Mouse (Mus musculus) thymus, postnatal 0 days (tissue): Measurements from ENCODE around the gene Adamts9. TPM values are rescaled to one million over a fixed set of nuclear protein-coding genes. Genes with fewer than 3 reads are reported as not detected.

Experiments
- DNase-seq: peaks from one replicate; pipeline ENCODE4 v3.0.0-alpha.2; 2015; ENCODE audit warnings: low spot score
- polyA plus RNA-seq: library from polyadenylated mRNA; unstranded; fragments of >200 nt; fragmentation: Nextera tagmentation; extraction: Ambion mirVana; gene quantifications from 2 replicates; pipeline ENCODE4 v1.2.1, GENCODE M21; 2015

Adamts9 gene
- polyA plus RNA-seq, 1 experiment from 2014 or later = 1.5 TPM

DNA sequence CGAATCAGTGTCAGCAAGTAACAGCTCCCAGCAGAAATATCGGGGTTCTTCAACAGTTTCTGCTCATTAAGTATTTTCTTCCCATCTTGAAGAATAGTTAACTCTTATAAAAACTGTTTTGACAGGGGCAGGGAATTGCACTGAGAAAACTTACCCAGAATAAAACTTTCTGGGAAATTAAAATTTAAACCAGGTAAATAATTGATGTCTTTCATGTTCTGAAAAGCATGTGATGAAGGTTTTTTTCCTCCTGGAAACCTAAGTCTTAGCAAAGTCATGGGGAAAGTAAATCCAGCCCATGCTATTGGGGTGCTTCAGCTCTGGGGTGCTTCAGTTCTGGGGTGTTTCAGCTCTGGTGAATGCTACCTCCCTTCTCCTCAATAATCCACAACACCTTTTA is 132.7 kb downstream of the Adamts9 start:
- no peak for DNase-seq

DNA sequence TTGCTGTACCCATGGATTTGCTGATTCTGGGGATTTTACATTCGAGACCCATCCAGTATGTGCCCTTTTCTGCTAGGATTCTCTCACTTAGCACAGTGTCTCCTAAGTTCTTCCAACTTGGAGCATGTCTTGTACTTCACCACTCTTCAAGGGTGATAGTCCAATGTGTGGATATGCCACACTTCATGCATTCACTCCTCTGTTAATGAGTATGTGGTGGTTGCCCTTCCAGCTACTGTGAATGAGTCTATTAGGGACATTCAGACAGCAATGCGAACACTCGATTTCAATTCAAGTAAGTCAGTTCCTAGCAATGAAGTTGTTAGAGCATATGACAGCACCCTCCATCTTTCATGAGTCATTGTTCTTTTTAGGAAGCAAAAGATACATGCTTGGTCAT is 133.5 kb downstream of the Adamts9 start:
- DNase-seq = no peak

GRCm38 (mm10) chr6:92804254-92804971 is 138.9 kb downstream of the Adamts9 start:
- DNase-seq = no peak

- DNase-seq = no peak
These were observed 140.1 kb downstream of the Adamts9 start for GRCm38 (mm10) chr6:92803213-92803612.

DNA sequence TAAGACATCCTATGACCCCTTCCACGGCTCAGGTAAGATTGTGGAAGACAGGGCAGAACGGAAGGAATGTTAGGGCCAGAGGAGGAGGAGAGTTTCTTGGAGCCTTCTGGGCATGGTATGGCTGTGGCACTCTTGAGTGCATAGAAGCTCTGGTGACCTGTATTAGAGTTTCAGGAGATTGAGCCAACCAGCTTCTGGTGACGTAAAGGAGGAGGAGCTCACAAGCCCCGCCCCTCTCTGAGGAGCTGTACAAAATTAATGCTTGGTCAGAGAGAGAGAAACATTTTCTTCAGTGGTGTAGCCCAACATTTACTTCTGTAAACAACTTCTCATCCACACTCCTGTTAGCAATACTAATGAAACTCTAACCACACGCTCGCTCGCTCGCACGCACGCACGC is 140.9 kb downstream of the Adamts9 start:
- DNase-seq = no peak

DNA sequence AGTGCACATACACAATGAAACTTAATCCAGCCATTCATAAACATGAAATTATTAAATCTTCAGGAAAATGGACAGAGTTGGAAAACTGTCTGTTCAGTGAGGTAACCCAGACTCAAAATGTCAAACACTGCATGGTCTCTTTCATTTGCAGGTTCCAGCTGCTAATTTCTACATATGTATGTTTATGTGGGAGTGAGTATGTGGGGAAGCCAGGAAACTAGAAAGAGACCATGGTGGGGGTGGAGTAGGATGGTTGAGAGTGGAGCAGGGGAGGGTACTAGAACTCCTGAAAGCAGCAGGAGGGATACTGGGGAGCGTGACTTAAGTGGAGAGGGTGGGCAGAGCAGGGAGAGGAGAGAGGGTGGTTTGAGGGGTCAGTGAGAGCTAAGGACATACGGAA is 141.8 kb downstream of the Adamts9 start:
- no peak for DNase-seq

GRCm38 (mm10) chr6:92793804-92794203 is 149.5 kb downstream of the Adamts9 start:
- DNase-seq = no peak

- peak; percentile 44 for DNase-seq
These were observed 155.9 kb downstream of the Adamts9 start for GRCm38 (mm10) chr6:92787376-92787712.

- no peak for DNase-seq
These were observed 156.5 kb downstream of the Adamts9 start for GRCm38 (mm10) chr6:92786701-92787375.

DNA sequence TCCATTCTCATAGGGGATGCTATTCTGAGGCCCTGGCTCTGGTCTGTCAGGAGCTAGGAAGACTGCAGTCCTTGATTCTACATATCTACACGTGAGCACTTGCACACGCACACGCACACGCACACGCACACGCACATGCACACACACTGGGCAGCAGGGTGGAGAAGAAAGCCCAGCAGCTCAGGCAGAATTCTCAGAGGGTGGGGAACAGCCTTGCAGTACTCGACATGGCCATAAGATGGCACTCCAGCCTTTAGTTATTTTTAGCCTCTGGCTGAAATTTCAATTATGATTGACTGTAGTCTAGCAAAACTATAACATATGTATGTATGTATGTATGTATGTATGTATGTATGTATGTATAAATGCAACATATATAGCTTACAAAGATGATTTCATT is 158.5 kb downstream of the Adamts9 start:
- peak; percentile 22 for DNase-seq

- no peak for DNase-seq
These were observed 161.8 kb downstream of the Adamts9 start for GRCm38 (mm10) chr6:92781446-92781845.

DNA sequence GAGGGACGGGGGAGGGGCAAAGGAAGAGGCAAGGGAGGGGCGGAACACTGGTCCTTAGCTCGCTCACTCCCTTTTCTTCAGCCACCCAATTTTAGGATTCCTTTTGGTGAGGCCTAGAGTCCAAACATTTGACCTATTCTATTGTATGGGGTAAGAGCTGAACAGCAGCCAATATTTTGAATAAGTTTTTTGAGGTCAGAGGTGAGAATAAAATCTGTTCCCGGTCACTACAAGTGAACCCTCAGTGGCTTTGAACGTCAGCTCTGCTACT is 163.4 kb downstream of the Adamts9 start:
- no peak for DNase-seq

- DNase-seq = no peak
These were observed 164.0 kb downstream of the Adamts9 start for GRCm38 (mm10) chr6:92779140-92779934.

- peak; percentile 24 for DNase-seq
These were observed 166.9 kb downstream of the Adamts9 start for GRCm38 (mm10) chr6:92776356-92776755.

DNA sequence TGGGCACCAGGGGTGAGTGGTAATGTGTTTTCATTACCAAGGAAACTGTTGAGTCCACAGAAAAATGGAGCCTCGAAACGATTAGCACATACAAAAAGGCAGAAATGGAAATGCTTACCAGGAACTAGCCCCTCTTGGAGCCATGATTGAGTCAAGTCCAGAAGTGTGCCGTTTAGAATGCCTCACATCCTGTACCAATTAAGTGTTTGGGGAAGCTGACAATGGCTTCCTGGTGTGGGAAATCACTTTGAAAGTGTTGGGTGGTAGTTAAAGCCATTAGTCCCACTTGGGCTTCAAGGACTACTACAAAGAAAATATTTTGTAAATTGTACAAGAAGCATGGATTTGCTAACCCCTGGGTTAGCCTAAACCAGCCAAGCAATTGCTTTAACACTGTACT is 180.9 kb downstream of the Adamts9 start:
- no peak for DNase-seq

DNA sequence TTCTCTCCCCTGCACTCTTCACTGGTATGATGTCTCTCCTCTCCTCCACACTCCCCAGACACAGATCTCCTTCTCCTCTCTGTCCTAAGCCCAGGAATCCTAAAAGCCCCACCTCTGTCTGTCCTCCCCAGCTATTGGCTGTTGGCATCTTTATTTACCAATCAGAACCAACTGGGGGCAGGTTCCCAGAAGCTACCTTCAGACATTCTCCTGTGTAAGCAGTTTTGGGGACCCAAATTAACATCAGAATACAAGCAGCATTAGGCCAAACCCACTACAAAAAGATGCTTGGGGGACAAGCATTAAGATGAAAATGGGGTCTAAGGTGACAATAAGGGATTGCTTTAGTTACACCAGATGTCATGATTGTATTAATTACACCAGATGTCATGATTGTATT is 183.7 kb downstream of the Adamts9 start:
- DNase-seq = no peak

GRCm38 (mm10) chr6:92755826-92756225 is 187.5 kb downstream of the Adamts9 start:
- DNase-seq = no peak

DNA sequence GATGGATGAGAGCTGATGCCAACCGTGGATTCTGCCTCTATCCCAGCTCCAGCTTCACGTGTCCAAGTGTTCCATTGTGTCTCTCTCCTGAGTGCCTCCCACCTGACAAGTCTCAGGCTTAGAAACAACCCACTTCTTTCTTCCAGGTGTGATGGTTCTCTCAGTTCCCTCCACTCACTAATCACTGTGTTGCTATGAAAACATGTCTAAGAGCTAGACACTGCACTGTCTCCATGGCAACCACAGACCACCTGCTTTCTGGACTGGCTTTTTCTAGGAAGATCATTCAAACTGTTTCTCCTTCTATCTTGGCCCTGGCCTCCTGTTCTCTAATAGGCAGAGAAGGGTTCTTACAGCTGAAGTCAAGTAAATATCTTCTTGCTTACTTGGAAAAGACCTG is 190.6 kb downstream of the Adamts9 start:
- no peak for DNase-seq

GRCm38 (mm10) chr6:92749420-92749819 is 193.9 kb downstream of the Adamts9 start:
- no peak for DNase-seq

DNA sequence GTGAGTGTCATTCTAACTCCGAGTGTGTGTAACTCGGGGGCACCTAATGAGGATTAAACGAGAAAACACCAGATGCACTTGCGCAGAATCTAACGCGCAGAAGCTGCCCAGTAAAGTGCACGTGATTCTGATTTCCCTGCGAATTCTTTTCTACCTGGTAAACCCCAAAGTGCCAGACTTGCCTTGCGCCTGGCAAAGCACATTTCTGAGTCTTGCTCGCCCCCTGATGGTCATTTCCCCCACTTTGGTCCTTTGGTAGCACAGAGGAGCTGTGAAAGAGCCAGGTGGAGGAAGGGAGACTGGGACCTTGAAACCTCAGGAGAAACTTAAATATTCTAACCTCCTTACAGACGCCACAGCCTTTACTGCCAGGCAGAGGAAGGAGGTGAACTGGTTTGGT is 199.7 kb downstream of the Adamts9 start:
- no peak for DNase-seq

GRCm38 (mm10) chr6:92737116-92737515 is 206.2 kb downstream of the Adamts9 start:
- no peak for DNase-seq

- no peak for DNase-seq
These were observed 209.6 kb downstream of the Adamts9 start for GRCm38 (mm10) chr6:92733651-92734050.

DNA sequence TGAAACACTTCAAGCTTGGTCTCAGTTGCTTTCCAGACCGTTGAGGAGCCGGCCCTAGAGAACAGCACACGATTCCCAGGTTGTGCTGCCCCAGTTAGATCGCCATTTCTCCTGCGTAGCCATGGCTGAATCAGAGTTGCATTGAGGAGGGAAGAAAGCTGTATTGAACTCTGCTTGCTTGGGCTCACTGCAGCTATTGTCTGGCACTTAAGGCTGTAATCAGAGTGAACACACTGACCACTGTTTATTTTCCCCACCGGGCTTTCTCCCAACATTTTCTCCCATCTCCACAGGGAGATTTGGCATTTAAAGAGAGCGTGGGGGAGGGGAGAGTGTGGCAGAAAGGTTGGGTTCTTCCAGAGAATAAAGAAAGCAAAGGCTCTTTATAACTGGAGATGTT is 214.8 kb downstream of the Adamts9 start:
- no peak for DNase-seq
